Mouse (Mus musculus): ENCODE data around the gene Krtap16-3.
A peak's percentile ranks its signal among the peaks of the same experiment; 100 is the strongest.

The Krtap16-3 gene

GRCm38 (mm10) chr16:88962773-88963172 lies at the start of gene Krtap16-3:
Krtap16-3 (minus strand) TSS chr16:88962873.
- no peak for DNase-seq

- DNase-seq, result no peak
These were observed 48.0 kb upstream of the Krtap16-3 start, which contains the start of gene Krtap22-2 for GRCm38 (mm10) chr16:89010659-89011058. Krtap22-2 (minus strand) TSS chr16:89010759.

- no peak for DNase-seq
These were observed 21.6 kb downstream of the Krtap16-3 start for GRCm38 (mm10) chr16:88941106-88941505.

- DNase-seq, result peak; percentile 18
These were observed 24.4 kb downstream of the Krtap16-3 start for GRCm38 (mm10) chr16:88938252-88938651.

GRCm38 (mm10) chr16:88932165-88932564 lies 30.5 kb downstream of the Krtap16-3 start, which contains the start of gene Krtap19-9b:
Krtap19-9b (minus strand) TSS chr16:88932265.
- no peak for DNase-seq
